In genomic region chr13:95032127-95032831, GRCm38 (mm10) we compare ENCODE assay signal across 15 mouse cellular contexts. TPM values are rescaled to one million over a fixed set of nuclear protein-coding genes. Genes with fewer than 3 reads are reported as not detected.
DNase-seq lines count a peak whose midpoint lies in the region; ATAC-seq lines count a peak whose summit lies in the region.
"Had no signal": no experiment of that assay in that cellular context is flagged by ENCODE, and none has a peak within 500 bp of the region (broad histone marks: within the 10 kb centered on the region; RNA-seq: fewer than 3 reads in every experiment).

No protein-coding gene starts in this region.

- H3K36me3 ChIP-seq in heart, embryonic 14.5 days (ENCODE audit: control insufficient read depth, insufficient read depth, low read length), result 0 out of 2 replicates have a peak, but pooled peaks cover 4% of the 10 kb centered on the region
- H3K36me3 ChIP-seq in heart, embryonic 10.5 days, result peaks cover 7% of the 10 kb centered on the region; the same call in 1 of the 2 replicates
- no peaks in the 10 kb centered on the region for H3K36me3 ChIP-seq in midbrain, embryonic 10.5 days
- peaks cover 15% of the 10 kb centered on the region for H3K36me3 ChIP-seq in midbrain, embryonic 13.5 days
- peaks cover 8% of the 10 kb centered on the region for H3K36me3 ChIP-seq in hindbrain, embryonic 16.5 days (ENCODE audit: control insufficient read depth, insufficient read depth, low read length)
- H3K36me3 ChIP-seq in neural tube, embryonic 14.5 days (ENCODE audit: control insufficient read depth, insufficient read depth, low read length), result no peaks in the 10 kb centered on the region

- no peak for DNase-seq in heart, embryonic 10.5 days (ENCODE audit: low spot score)
- no peak for DNase-seq in midbrain, embryonic 10.5 days (ENCODE audit: low spot score)
- DNase-seq in gastrocnemius, postnatal 14 days, result no peak
- no peak for DNase-seq in gastrocnemius, postnatal 10 days
- DNase-seq: cerebellum, adult 9-11 months; kidney, adult 18-20 months; layer of hippocampus, postnatal 36 days; lung, postnatal 4 days had no signal

- intact Hi-C loops in gastrocnemius, postnatal 14 days (cut with DNase I; ENCODE audit: low total_unique reads), result no loop called here

- no peak overlapping the region for H3K9ac ChIP-seq in heart, embryonic 14.5 days (ENCODE audit: low read length)
- no peak overlapping the region for H3K9ac ChIP-seq in midbrain, embryonic 13.5 days (replicated peaks)
- no peak overlapping the region for H3K9ac ChIP-seq in hindbrain, embryonic 16.5 days (ENCODE audit: low read depth, low read length)
- H3K9ac ChIP-seq in neural tube, embryonic 14.5 days (replicated peaks; ENCODE audit: low read depth, low read length), result no peak overlapping the region; the same call in 1 of the 2 replicates

- peaks cover 4% of the 10 kb centered on the region; the same call in 1 of the 2 replicates for H3K9me3 ChIP-seq in heart, embryonic 14.5 days (ENCODE audit: control insufficient read depth, low read length)
- H3K9me3 ChIP-seq in heart, embryonic 10.5 days, result no peaks in the 10 kb centered on the region
- no peaks in the 10 kb centered on the region for H3K9me3 ChIP-seq in midbrain, embryonic 10.5 days (replicated peaks)
- no peaks in the 10 kb centered on the region for H3K9me3 ChIP-seq in midbrain, embryonic 13.5 days
- no peaks in the 10 kb centered on the region for H3K9me3 ChIP-seq in hindbrain, embryonic 16.5 days (ENCODE audit: control insufficient read depth, low read length)
- H3K9me3 ChIP-seq in neural tube, embryonic 14.5 days (ENCODE audit: control insufficient read depth, low read length), result no peaks in the 10 kb centered on the region

- H3K4me2 ChIP-seq in heart, embryonic 14.5 days (ENCODE audit: low read length), result 0 out of 2 replicates have a peak overlapping the region, but pooled peaks have one; percentile 4
- H3K4me2 ChIP-seq in midbrain, embryonic 13.5 days (replicated peaks), result no peak overlapping the region
- no peak overlapping the region for H3K4me2 ChIP-seq in hindbrain, embryonic 16.5 days (ENCODE audit: low read length)
- H3K4me2 ChIP-seq in neural tube, embryonic 14.5 days (ENCODE audit: low read depth, low read length), result no peak overlapping the region
- H3K4me2 ChIP-seq: liver, embryonic 11.5 days had no signal

- H3K27ac ChIP-seq in heart, embryonic 14.5 days (replicated peaks in 1 of 2; ENCODE audit: control insufficient read depth in 1 of 2, insufficient read depth in 1 of 2, low read depth in 2 of 2, low read length in 2 of 2), result no peak overlapping the region
- no peak overlapping the region for H3K27ac ChIP-seq in heart, embryonic 10.5 days
- peak overlapping the region; percentile 33; the same call in 1 of the 2 replicates for H3K27ac ChIP-seq in midbrain, embryonic 10.5 days (replicated peaks)
- H3K27ac ChIP-seq in midbrain, embryonic 13.5 days, result no peak overlapping the region
- H3K27ac ChIP-seq in hindbrain, embryonic 16.5 days (ENCODE audit: low read depth, low read length), result 0 out of 2 replicates have a peak overlapping the region, but pooled peaks have one; percentile 20
- peak overlapping the region; percentile 23; the same call in 1 of the 2 replicates for H3K27ac ChIP-seq in neural tube, embryonic 14.5 days (ENCODE audit: low read depth, low read length)
- H3K27ac ChIP-seq: stomach, postnatal 0 days had no signal

- H3K4me1 ChIP-seq in heart, embryonic 14.5 days (ENCODE audit: control insufficient read depth in 2 of 2, insufficient read depth in 2 of 2, low read length in 2 of 2), result peaks cover 0 to 4% of the 10 kb centered on the region in 2 experiments; a peak in 1 of 4 replicates
- peaks cover 8% of the 10 kb centered on the region; the same call in 1 of the 2 replicates for H3K4me1 ChIP-seq in heart, embryonic 10.5 days
- 0 out of 2 replicates have a peak, but pooled peaks cover 2% of the 10 kb centered on the region for H3K4me1 ChIP-seq in midbrain, embryonic 10.5 days
- H3K4me1 ChIP-seq in midbrain, embryonic 13.5 days (replicated peaks), result no peaks in the 10 kb centered on the region
- H3K4me1 ChIP-seq in hindbrain, embryonic 16.5 days (ENCODE audit: control insufficient read depth, insufficient read depth, low read depth, low read length), result no peaks in the 10 kb centered on the region
- no peaks in the 10 kb centered on the region for H3K4me1 ChIP-seq in neural tube, embryonic 14.5 days (ENCODE audit: control insufficient read depth, insufficient read depth, low read length)

- H3K27me3 ChIP-seq in heart, embryonic 14.5 days (ENCODE audit: control insufficient read depth, insufficient read depth, low read length), result no peaks in the 10 kb centered on the region
- no peaks in the 10 kb centered on the region for H3K27me3 ChIP-seq in heart, embryonic 10.5 days (ENCODE audit: insufficient read depth, poor library complexity, severe bottlenecking)
- H3K27me3 ChIP-seq in midbrain, embryonic 10.5 days (ENCODE audit: low read depth, poor library complexity, severe bottlenecking), result no peaks in the 10 kb centered on the region
- H3K27me3 ChIP-seq in midbrain, embryonic 13.5 days, result no peaks in the 10 kb centered on the region
- no peaks in the 10 kb centered on the region for H3K27me3 ChIP-seq in hindbrain, embryonic 16.5 days (replicated peaks; ENCODE audit: control insufficient read depth, insufficient read depth, low read length)
- H3K27me3 ChIP-seq in neural tube, embryonic 14.5 days (ENCODE audit: control insufficient read depth, insufficient read depth, low read length), result no peaks in the 10 kb centered on the region
- H3K27me3 ChIP-seq: CH12.LX had no signal

- H3K4me3 ChIP-seq in heart, embryonic 14.5 days (ENCODE audit: control insufficient read depth in 1 of 2, insufficient read depth in 1 of 2, low read depth in 1 of 2, low read length in 2 of 2), result no peak overlapping the region
- H3K4me3 ChIP-seq in heart, embryonic 10.5 days, result no peak overlapping the region
- no peak overlapping the region for H3K4me3 ChIP-seq in midbrain, embryonic 10.5 days
- no peak overlapping the region for H3K4me3 ChIP-seq in midbrain, embryonic 13.5 days (replicated peaks)
- no peak overlapping the region for H3K4me3 ChIP-seq in hindbrain, embryonic 16.5 days (ENCODE audit: low read length)
- no peak overlapping the region for H3K4me3 ChIP-seq in neural tube, embryonic 14.5 days (ENCODE audit: low read depth, low read length)

- no peak for ATAC-seq in heart, embryonic 14.5 days (ENCODE audit: insufficient number of reproducible peaks, insufficient read depth, low FRiP score, low read depth)
- ATAC-seq in midbrain, embryonic 13.5 days, result no peak
- ATAC-seq in hindbrain, embryonic 16.5 days, result peak; percentile 41; the same call in 1 of the 2 replicates
- no peak for ATAC-seq in neural tube, embryonic 14.5 days (ENCODE audit: low read depth)

- WGBS in heart, embryonic 14.5 days, result 62% methylated on average over 17 of the region's 17 CpGs
- 71% methylated on average over 17 of the region's 17 CpGs for WGBS in heart, embryonic 10.5 days
- WGBS in midbrain, embryonic 10.5 days, result 82% methylated on average over 17 of the region's 17 CpGs
- WGBS in midbrain, embryonic 13.5 days, result 69% methylated on average over 17 of the region's 17 CpGs
- WGBS in hindbrain, embryonic 16.5 days, result 57% methylated on average over 17 of the region's 17 CpGs
- WGBS in neural tube, embryonic 14.5 days, result 53% methylated on average over 17 of the region's 17 CpGs

RNA-seq across cellular contexts. Expression of gene Wdr41, which starts 56.1 kb away (rescaled TPM):
- polyA plus RNA-seq in heart, embryonic 14.5 days (2014; fragmentation: Nextera tagmentation; extraction: Ambion mirVana), result 21.3 and 21.9 TPM in 2 replicates
- polyA plus RNA-seq in heart, embryonic 10.5 days (2016; fragmentation: Nextera tagmentation; extraction: Ambion mirVana), result 17.3 and 19.3 TPM in 2 replicates
- 17.8 and 18.0 TPM in 2 replicates for polyA plus RNA-seq in midbrain, embryonic 10.5 days (2016; fragmentation: Nextera tagmentation; extraction: Ambion mirVana)
- 21.9 and 22.9 TPM in 2 replicates for polyA plus RNA-seq in midbrain, embryonic 13.5 days (2015; fragmentation: Nextera tagmentation; extraction: Ambion mirVana)
- 28.0 and 30.1 TPM in 2 replicates for polyA plus RNA-seq in hindbrain, embryonic 16.5 days (2015; fragmentation: Nextera tagmentation; extraction: Ambion mirVana)
- polyA plus RNA-seq in neural tube, embryonic 14.5 days (2014; fragmentation: Nextera tagmentation; extraction: Ambion mirVana), result 28.8 and 31.6 TPM in 2 replicates
- 10 to 100 TPM; 13.0 to 13.2 TPM for total RNA-seq in gastrocnemius, postnatal 14 days (2021)
- 10 to 100 TPM; 15.0 TPM for total RNA-seq in gastrocnemius, postnatal 10 days (2021)

Comparison
In these comparisons a context has a peak if more than half of its experiments do, and no peak if none do; other contexts are left out.
1. H3K27ac ChIP-seq: peak in midbrain, embryonic 10.5 days (single experiment), hindbrain, embryonic 16.5 days (single experiment) and neural tube, embryonic 14.5 days (single experiment); none in heart, embryonic 14.5 days (0 of 2), heart, embryonic 10.5 days (single experiment) and midbrain, embryonic 13.5 days (single experiment).